Mouse (Mus musculus) right cerebral cortex, postnatal 14 days (tissue): ENCODE results near the gene Mbd6.
A peak's percentile ranks its signal among the peaks of the same experiment; 100 is the strongest.
"Not testable (repeated sequence)": the region's sequence is repeated elsewhere in the genome, so short reads cannot be mapped to it uniquely, and the experiment has no call there.

Experiments used
- DNase-seq: peaks from one replicate; pipeline ENCODE4 v3.0.0; 2022

Gene Mbd6

DNA sequence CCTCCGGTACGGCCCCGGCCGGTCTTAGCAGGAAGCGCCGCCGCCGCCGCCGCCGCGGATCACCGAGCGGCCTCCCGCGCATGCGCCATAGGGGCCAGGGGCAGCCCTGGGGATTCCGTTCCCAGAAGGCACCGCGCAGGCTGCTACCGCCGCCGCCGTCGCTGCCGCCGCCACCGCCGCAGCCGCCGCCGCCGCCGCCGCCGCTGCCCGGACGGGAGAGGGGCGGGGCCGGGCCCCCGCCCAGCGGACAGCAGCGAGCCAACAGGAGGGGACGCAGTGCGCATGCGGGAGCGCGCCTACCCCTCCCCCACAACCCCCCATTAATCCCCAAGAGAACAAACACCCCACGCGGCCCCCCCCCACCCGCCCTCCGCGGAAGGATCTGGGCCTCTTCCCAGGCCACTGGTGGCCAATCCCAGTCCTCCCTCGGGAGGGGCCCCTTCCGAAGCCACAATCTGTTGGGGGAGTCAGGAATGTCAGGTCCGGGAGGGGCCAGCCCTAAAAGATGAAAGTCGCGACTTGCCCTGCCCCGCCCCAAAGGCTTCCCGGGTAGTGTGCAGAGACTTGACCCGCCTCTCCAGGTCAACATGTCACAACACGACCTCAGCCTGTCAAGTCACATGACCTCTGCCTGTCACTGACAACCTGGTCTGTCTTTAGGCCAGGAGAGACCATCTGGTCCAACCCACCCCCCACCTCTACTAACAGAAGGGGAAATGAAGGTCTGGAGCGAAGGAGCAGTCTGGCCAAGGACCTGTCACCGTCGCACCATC lies at the start of gene Mbd6:
Mbd6 (minus strand) TSS at position 219 of the 773 bp plus-strand sequence.
- DNase-seq, result peak; percentile 88

DNA sequence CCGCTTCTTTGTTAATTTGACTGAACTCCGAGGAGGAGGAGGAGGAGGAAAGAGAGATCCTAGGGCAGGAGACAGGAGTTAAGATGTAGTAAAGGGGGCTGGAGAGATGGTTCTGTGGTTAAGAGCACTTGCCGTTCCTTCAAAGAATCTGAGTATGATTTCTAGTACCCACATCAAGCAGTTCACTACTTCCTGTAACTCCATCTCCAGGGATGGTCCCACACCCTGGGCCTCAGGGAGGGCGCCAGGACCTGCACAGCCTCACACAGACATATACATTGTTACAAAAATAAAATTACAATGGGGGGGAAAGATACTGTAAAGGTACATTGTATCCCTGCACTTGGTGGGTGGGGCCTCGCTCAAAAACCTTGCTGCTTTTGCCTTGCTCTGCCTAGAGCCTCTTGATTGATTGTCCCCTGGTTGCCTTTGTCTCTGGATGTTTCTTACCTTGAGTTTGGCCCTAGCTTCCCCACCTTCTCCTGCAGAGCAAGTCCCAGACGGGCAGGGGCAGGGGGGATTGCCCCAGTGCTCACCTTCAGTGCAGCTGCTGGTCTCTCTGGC lies 48.8 kb upstream of the Mbd6 start:
- no peak for DNase-seq

- no peak for DNase-seq
Observed at GRCm38 (mm10) chr10:127336952-127337351, 48.1 kb upstream of the Mbd6 start.

DNA sequence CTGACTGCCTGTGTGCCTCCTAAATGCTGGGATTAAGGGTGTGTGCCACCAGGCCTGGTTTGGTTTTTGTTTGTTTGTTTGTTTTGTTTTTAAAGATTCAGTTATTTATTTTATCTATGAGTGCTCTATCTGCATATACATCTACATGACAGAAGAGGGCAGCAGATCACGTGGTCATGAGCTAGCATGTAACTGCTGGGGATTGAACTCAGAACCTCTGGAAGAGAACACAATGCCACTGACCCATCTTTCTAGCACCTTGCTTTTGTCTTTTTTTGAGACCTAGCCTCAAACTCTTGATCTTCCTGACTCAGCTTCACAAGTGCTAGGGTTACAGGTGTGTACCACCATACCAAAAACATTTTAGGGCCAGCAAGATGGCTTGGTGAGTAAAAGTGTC lies 46.5 kb upstream of the Mbd6 start:
- DNase-seq, result no peak

DNA sequence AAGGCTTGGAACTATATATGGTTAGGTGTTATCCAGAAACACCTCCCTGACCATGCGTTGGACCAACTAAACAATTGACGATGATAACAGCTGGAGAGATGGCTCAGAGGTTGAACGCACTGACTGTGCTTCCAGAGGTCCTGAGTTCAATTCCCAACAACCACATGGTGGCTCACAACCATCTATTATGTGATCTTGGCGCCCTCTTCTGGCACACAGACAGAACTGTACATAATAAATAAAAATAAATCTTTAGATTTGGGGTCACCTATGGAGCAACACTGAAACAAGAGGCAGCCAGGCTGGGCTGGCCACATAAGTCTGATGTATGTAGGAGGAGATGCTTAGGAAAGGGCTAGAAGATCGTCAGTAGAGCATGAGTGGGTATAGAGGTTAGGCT lies 44.3 kb upstream of the Mbd6 start:
- DNase-seq, result no peak

GRCm38 (mm10) chr10:127332211-127332874 lies 43.5 kb upstream of the Mbd6 start:
- no peak for DNase-seq

- DNase-seq, result no peak
Observed at GRCm38 (mm10) chr10:127330212-127330611, 41.4 kb upstream of the Mbd6 start.

DNA sequence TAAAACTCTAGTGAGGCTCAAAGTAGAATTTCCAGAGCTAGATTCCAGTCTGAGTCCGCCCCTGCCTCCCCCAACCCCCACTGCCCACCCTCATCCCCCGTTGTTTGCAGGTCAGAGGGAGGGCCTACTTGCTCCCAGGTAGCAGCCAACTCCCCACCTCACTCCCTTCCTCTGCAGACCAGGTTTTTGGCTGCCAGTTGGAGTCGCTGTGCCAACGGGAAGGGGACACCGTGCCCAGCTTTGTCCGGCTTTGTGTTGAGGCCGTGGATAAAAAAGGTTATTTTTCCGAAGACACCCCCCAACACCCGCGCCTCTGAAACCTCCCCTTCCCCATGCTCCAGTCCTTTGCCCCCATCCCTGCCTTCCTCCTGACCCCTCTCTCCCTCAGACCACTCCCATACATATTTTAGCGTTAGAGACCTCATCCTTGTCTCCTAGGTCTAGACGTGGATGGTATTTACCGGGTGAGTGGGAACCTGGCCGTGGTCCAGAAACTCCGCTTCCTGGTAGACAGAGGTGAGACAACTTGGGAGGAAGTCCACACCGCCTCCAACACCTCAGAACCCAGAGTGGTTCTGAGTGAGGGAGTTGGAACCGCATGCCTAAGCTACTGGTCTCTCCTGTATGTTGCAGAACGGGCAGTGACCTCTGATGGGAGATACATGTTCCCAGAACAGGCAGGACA lies 38.8 kb upstream of the Mbd6 start:
- no peak for DNase-seq

DNA sequence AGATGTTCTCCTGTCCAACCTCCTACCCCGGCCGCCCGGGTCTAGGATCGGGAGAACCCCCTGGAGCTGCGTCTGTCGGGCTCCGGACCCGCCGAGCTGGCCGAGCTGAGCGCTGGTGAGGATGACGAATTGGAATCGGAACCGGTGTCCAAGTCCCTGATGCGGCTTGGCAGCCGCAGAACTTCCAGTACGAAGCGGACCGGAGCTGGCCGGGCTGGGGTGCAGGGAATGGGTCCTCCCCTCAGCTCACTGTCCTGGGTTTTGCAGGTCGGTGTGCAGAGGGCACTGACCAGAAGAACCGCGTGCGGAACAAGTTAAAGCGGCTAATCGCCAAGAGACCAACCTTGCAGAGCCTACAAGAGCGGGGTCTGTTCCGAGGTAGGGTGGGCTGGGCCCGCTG lies 38.0 kb upstream of the Mbd6 start:
- no peak for DNase-seq

DNA sequence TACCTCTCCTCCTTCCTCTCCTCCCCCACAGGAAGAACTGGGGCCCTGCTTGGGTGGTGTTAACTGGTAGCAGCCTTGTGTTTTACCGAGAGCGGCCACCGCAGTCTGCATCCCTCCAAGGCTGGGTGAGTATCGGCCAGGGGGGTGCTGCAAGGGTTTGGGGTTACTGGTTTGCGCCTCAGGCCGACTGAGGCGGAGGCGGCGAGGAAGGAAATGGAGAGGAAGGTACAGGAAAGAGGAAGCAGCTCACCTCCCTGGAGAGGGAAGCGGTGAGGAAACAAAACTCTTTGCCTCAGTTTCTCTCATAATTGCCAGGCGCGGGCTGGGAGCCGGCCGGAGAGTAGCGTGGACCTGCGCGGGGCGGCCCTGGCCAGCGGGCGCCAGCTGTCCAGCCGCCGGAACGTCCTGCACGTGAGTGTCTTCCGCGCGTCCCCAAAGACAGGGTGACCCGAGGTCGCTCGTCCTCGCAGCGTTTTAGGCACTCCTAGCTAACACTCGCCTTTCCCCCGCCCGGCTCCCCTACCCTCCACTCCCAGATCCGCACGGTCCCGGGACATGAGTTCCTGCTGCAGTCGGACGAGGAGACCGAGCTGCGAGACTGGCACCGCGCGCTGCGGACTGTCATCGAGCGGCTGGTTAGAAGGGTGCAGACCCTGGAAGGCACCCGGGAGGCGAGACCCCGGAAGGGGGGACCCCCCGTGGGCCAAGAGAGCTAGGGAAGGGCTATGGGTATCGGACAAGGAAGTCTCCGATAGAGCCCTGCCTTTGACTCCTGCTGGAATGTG lies 37.4 kb upstream of the Mbd6 start:
- no peak for DNase-seq

- DNase-seq, result no peak
Observed at GRCm38 (mm10) chr10:127325454-127326016, 36.7 kb upstream of the Mbd6 start.

GRCm38 (mm10) chr10:127324495-127324894 lies 35.7 kb upstream of the Mbd6 start:
- DNase-seq, result no peak

DNA sequence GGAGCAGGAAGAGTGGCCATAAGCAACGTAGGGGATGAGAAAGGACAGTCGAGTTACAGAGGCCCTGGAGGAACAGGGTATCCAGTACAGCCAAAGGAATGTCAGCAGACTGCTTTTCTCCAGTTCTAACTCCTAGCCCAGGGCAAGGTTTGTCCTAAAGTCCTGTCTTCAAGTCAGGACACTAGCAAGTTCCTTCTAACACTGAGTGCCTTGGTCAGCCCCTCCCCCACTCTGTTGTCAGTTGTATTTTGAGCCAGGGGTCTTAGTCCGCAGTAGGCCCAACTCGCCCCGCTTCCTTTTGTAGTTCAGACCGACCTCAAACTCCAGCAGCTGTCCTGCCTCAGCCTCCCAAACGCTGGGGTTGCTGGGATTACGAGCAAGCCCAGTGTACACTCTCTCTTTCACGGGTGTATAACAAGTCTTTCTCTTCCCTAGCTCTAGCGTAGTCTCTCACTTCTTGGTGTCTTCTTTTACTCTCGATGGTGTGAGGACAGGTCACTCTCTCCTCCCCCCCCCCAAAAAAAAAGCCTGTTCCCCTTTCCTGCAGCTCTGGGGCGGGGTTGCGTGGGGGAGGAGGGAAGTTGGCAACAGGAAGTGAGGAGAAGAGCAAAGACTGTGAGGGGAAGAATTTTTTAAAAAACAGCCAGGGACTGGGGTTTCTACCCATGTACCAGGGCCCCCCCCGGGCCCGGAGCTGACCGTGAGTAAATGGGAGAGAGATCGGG lies 34.5 kb upstream of the Mbd6 start:
- DNase-seq, result no peak

DNA sequence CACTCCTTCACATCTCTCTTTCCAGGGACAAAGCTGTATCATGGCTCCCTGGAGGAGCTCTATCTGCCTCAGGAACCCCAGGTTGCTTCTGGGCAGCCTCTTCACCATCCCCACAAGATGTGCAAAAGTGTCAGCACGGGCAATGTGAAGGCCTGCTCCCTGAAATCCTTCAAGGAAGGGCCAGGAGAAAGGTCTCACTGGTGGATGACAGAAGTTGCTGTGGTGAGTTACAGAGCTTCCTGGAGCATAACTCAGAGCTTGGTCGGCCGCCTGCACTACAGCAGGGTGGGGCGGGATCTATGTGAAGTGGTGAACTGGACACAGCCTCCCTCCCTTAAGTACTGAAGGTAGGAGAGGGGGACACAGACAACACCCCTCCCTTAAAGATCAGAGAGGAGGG lies 33.9 kb upstream of the Mbd6 start:
- no peak for DNase-seq

GRCm38 (mm10) chr10:127322178-127322577 lies 33.4 kb upstream of the Mbd6 start:
- no peak for DNase-seq

- no peak for DNase-seq
Observed at GRCm38 (mm10) chr10:127321621-127322020, 32.8 kb upstream of the Mbd6 start, which contains the start of gene Arhgap9. Gene Arhgap9 (plus strand): TSS chr10:127321964.

DNA sequence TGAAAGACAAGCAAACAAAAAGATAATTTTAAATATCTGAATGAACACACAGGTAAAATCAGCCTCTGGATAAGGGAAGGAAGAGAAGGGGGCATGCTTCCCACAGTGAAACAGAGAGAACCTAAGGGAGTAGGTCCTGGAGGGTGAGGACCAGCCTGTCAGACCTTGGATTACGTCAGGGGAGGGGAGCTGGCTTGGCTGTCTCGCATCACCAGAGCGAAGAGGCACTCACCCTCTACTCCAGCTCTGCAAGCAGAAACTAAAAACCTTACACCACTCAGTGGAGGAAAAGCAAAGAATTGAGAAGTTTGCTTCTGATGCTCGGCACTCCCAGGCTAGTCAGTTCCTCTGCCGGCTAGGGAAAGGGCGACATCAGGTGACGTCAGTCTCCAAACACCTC lies 31.2 kb upstream of the Mbd6 start:
- no peak for DNase-seq

DNA sequence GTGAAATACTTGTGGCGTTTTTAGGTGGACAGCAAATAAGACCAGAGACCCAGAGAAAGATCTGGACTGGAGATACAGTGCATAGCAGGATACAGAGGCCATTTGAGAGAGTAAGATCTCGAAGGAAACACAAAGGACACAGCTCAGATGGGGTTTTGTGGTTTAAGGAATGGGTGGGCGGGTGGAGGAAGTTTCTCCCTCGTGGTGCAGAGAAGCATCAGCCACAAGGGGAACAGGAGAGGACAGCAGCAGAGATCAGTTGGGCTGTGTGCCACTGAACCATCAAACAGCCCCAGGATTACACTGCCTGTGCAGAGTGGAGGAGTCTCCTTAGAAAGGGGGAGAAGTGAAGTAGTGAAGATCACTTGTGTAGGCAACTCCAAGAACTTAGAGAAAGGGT lies 29.2 kb upstream of the Mbd6 start:
- no peak for DNase-seq

GRCm38 (mm10) chr10:127317277-127317676 lies 28.5 kb upstream of the Mbd6 start:
- no peak for DNase-seq

DNA sequence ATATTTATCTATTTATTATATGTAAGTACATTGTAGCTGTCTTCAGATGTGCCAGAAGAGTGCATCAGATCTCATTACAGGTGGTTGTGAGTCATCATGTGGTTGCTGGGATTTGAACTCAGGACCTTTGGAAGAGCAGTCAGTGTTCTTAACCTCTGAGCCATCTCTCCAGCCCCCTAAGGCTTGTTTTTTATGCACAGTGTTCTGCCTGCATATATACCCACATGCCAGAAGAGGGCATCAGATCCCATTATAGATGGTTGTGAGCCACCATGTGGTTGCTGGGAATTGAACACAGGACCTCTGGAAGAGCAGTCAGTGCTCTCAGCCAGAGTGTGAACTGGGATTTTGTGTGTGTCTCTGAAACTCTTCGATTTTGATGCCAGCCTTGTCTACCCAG lies 26.1 kb upstream of the Mbd6 start:
- not testable (repeated sequence) for DNase-seq

GRCm38 (mm10) chr10:127313516-127313915 lies 24.7 kb upstream of the Mbd6 start:
- DNase-seq, result not testable (repeated sequence)

- DNase-seq, result no peak
Observed at GRCm38 (mm10) chr10:127312858-127313257, 24.0 kb upstream of the Mbd6 start.
